Comparison of ENCODE assay signal across 12 mouse cellular contexts in genomic region chr13:23949484-23950246, GRCm38 (mm10). TPM values are rescaled to one million over a fixed set of nuclear protein-coding genes. Genes with fewer than 3 reads are reported as not detected.
DNase-seq lines count a peak whose midpoint lies in the region; ATAC-seq lines count a peak whose summit lies in the region.
"Had no signal": no experiment of that assay in that cellular context is flagged by ENCODE, and none has a peak within 500 bp of the region (broad histone marks: within the 10 kb centered on the region; RNA-seq: fewer than 3 reads in every experiment).

No protein-coding gene starts in this region.

- no peak overlapping the region for H3K4me2 ChIP-seq in hindbrain, embryonic 12.5 days (replicated peaks)

- 44% methylated on average over 14 of the region's 14 CpGs for WGBS in hindbrain, embryonic 12.5 days

- no peak overlapping the region for H3K4me3 ChIP-seq in hindbrain, embryonic 12.5 days

- H3K27me3 ChIP-seq in hindbrain, embryonic 12.5 days = no peaks in the 10 kb centered on the region

- no peaks in the 10 kb centered on the region for H3K36me3 ChIP-seq in hindbrain, embryonic 12.5 days

- DNase-seq in frontal cortex, adult 2 months (ENCODE audit: extremely low spot score in 1 of 2, low spot score in 1 of 2) = no peak
- peak; percentile 16 for DNase-seq in embryo, embryonic 11.5 days (ENCODE audit: low read depth, low spot score)
- peak; percentile 20 for DNase-seq in neural tube, embryonic 10.5 days (ENCODE audit: extremely low spot score, low spot score)
- no peak for DNase-seq in adipocyte (ENCODE audit: low spot score)
- no peak for DNase-seq in kidney, postnatal 14 days
- DNase-seq: lung, postnatal 10 days had no signal

- H3K4me1 ChIP-seq in hindbrain, embryonic 12.5 days = 0 out of 2 replicates have a peak, but pooled peaks cover 7% of the 10 kb centered on the region

- H3K9ac ChIP-seq in hindbrain, embryonic 12.5 days = no peak overlapping the region

- H3K27ac ChIP-seq in hindbrain, embryonic 12.5 days = peak overlapping the region; percentile 75
- H3K27ac ChIP-seq: kidney, postnatal 0 days had no signal

- peak; percentile 79 for ATAC-seq in frontal cortex, adult (ENCODE audit: low TSS enrichment)
- peak; percentile 88 for ATAC-seq in hindbrain, embryonic 12.5 days (ENCODE audit: low FRiP score)
- no peak for ATAC-seq in activated CD4-positive, CD25-positive, alpha-beta regulatory T cell, adult 4 months
- ATAC-seq: Patski had no signal

- no peaks in the 10 kb centered on the region for H3K9me3 ChIP-seq in hindbrain, embryonic 12.5 days (replicated peaks)

RNA-seq across cellular contexts. Expression of gene Hist1h2aa, which starts 15.4 kb away (rescaled TPM):
- not detected in 2 replicates for polyA plus RNA-seq in frontal cortex, adult 2 months (2012; rRNA removed)
- not detected in 2 replicates for polyA plus RNA-seq in hindbrain, embryonic 12.5 days (2016; fragmentation: Nextera tagmentation; extraction: Ambion mirVana)
- not detected for polyA plus RNA-seq in activated CD4-positive, CD25-positive, alpha-beta regulatory T cell, adult 4 months (2017; shearing (Covaris generic))
- polyA plus RNA-seq: kidney, postnatal 0 days; limb, embryonic 14.5 days; Patski had no signal

RNA-seq across cellular contexts. Expression of gene Hist1h2ba, which starts 15.7 kb away (rescaled TPM):
- polyA plus RNA-seq in frontal cortex, adult 2 months (2012; rRNA removed) = not detected in 2 replicates
- not detected in 2 replicates for polyA plus RNA-seq in hindbrain, embryonic 12.5 days (2016; fragmentation: Nextera tagmentation; extraction: Ambion mirVana)
- not detected for polyA plus RNA-seq in activated CD4-positive, CD25-positive, alpha-beta regulatory T cell, adult 4 months (2017; shearing (Covaris generic))
- polyA plus RNA-seq: kidney, postnatal 0 days; limb, embryonic 14.5 days; Patski had no signal

RNA-seq across cellular contexts. Expression of gene Slc17a4, which starts 34.9 kb away (rescaled TPM):
- not detected in 2 replicates for polyA plus RNA-seq in frontal cortex, adult 2 months (2012; rRNA removed)
- polyA plus RNA-seq in hindbrain, embryonic 12.5 days (2016; fragmentation: Nextera tagmentation; extraction: Ambion mirVana) = 0.09 TPM in 1 of 2 replicates, not detected in the other
- not detected for polyA plus RNA-seq in activated CD4-positive, CD25-positive, alpha-beta regulatory T cell, adult 4 months (2017; shearing (Covaris generic))
- polyA plus RNA-seq: limb, embryonic 14.5 days had no signal

RNA-seq across cellular contexts. Expression of gene Scgn, which starts 41.3 kb away (rescaled TPM):
- 30.6 and 32.2 TPM in 2 replicates for polyA plus RNA-seq in frontal cortex, adult 2 months (2012; rRNA removed)
- 0.14 TPM in 1 of 2 replicates, not detected in the other for polyA plus RNA-seq in hindbrain, embryonic 12.5 days (2016; fragmentation: Nextera tagmentation; extraction: Ambion mirVana)
- polyA plus RNA-seq in activated CD4-positive, CD25-positive, alpha-beta regulatory T cell, adult 4 months (2017; shearing (Covaris generic)) = not detected

Comparison
In these comparisons a context has a peak if more than half of its experiments do, and no peak if none do; other contexts are left out.
1. DNase-seq: peak in embryo, embryonic 11.5 days (single experiment) and neural tube, embryonic 10.5 days (single experiment); none in frontal cortex, adult 2 months (0 of 2), adipocyte (single experiment) and kidney, postnatal 14 days (single experiment).